Mouse (Mus musculus) embryo, embryonic 11 days (tissue): Measurements from ENCODE around the gene Unc5b.

Experiments used
- DNase-seq: peaks from one replicate; pipeline ENCODE4 v3.0.0-alpha.2; 2015

The Unc5b gene

DNA sequence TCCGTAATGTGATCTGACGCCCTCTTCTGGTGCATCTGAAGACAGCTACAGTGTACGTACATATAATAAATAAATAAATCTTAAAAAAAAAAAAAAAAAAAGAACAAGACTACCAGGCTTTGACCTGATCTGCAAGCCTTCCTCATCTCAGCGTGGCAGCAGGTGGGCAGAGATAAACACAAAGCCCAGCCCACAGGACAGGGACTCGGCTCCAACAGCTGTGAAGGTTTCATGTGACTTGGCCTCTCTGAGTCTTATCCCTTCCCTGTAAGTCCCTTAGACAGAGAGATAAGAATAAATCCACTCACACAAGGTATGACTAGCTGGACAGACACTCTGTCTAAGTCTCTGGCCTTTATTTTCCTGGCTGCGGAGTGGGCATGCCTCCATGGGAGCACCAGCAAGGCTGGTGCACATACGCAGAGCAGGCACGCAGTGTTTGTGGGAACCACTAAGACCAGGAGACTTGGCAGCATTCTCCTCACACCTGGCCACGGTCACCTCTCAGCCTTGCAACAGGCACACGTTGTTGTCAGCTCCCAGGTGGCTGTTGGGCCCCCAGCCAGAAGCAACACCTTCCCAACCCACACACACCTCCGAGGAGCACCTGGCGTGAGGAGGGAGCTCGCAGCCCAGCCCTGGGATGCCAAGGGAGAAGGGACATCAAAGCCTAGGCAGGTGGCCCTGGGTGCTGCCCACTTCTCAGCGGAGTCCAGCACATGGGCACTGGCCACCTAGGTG, 33.5 kb downstream of the Unc5b start:
- no peak for DNase-seq

DNA sequence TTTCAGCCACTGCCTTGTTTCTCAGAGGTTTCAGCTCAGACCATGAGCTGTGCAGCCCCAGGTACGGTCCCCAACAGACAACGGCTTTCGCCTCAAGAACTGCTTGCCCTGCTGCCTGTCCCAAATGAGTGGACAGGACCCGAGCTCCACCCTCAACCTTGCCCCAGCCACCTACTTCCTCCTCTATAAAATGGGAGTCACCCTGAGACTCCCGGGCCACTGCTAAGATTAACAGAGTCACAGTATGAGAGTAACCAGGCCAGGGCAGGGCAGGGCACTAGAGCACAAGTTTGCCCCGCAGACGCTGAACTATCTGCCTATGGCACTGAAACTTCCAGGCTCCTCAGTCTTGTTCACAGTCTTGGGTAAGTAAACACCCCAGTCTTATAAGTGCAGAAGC, 34.9 kb downstream of the Unc5b start:
- no peak for DNase-seq

DNA sequence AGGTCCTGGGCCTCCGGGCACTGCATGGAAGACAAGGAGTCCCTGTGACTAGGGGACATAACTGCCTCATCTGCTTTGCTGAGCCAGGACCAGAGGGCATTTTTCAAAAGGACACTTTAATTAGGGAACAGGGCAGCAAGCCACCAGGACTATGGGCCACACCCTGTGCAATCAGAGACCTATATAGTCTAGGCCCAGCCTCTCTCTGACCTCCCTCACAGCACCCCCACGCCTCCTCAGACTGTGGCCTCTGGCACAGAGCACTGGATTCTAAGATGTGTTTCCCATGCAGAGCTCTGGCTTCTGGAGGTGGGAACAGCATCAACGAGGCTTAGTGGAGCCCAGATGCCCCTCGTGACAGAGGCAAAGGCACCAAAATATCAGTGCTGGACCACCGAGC, 35.4 kb downstream of the Unc5b start:
- no peak for DNase-seq

- no peak for DNase-seq
These were observed 36.6 kb downstream of the Unc5b start for GRCm38 (mm10) chr10:60794792-60795191.

- DNase-seq, result peak; percentile 64
These were observed 37.0 kb downstream of the Unc5b start for GRCm38 (mm10) chr10:60794374-60794773.

- DNase-seq, result peak; percentile 51
These were observed 38.5 kb downstream of the Unc5b start for GRCm38 (mm10) chr10:60792841-60793240.

- no peak for DNase-seq
These were observed 39.0 kb downstream of the Unc5b start for GRCm38 (mm10) chr10:60792365-60792764.

- DNase-seq, result no peak
These were observed 40.5 kb downstream of the Unc5b start for GRCm38 (mm10) chr10:60790912-60791311.

- DNase-seq, result no peak
These were observed 43.9 kb downstream of the Unc5b start for GRCm38 (mm10) chr10:60787303-60788074.

- DNase-seq, result no peak
These were observed 47.8 kb downstream of the Unc5b start for GRCm38 (mm10) chr10:60783608-60784007.

DNA sequence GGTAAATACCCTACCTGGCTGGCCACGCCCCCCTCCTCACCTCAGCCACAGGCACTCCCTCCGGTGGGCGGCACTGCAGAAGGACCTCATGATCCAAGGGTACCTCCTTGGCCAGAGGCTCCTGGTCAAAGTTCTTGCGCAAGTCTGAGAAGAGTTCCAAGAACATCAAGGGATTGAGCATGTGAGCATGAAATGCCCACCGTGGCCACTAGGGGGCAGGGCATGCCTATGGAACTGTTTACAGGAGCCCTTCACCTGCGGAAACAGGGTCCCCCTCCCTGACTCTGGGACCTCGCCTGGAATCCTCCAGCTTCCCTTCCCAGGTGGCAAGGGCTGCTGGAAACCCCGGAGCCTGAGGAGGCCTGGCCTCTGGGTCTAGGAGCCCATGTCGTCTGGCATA, 51.8 kb downstream of the Unc5b start:
- DNase-seq, result peak; percentile 84

GRCm38 (mm10) chr10:60778542-60778941, 52.8 kb downstream of the Unc5b start:
- peak; percentile 64 for DNase-seq

DNA sequence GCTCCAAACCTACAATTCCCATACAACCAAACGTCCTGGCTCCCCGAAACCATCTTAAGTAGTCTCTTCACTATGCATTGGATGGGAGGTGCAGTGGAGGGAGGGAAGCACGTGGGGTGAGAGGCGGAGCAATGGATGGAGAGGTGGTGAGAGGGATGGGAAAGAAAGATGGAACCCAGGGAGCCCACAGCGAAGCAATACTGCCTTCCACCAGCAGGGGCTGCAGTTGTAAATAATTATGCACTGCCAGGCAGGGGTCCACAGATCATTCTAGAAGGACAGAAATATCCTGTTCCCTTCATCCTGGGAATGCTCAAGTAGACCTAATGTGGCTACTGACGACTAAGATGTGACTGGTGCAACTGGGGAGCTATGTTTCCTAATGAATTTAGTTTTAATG, 55.9 kb downstream of the Unc5b start:
- DNase-seq, result no peak

- DNase-seq, result no peak
These were observed 56.8 kb downstream of the Unc5b start for GRCm38 (mm10) chr10:60774616-60775015.

- no peak for DNase-seq
These were observed 60.5 kb downstream of the Unc5b start for GRCm38 (mm10) chr10:60770855-60771254.

- no peak for DNase-seq
These were observed 62.8 kb downstream of the Unc5b start for GRCm38 (mm10) chr10:60768614-60769013.

DNA sequence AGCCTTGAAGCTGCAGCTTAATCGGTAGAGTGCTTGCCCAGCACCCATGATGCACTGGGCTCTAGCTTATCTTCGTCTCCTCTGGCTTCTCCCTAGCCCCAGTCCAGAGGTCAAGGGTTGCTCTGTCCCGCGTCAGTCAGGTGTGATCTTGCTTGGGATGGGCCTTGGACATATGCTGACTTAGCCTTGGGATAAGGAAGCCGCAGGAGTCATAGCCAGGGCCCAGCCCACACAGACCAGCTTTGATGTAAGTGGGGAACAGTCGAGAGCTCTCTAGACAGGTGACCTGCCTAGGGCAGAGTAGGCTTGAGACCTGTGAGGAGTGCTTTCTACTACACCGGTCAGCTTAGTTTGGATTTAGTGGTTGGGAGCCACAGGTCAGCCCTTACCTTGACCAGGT, 64.0 kb downstream of the Unc5b start:
- DNase-seq, result no peak

- DNase-seq, result no peak
These were observed 69.3 kb downstream of the Unc5b start for GRCm38 (mm10) chr10:60762126-60762525.

DNA sequence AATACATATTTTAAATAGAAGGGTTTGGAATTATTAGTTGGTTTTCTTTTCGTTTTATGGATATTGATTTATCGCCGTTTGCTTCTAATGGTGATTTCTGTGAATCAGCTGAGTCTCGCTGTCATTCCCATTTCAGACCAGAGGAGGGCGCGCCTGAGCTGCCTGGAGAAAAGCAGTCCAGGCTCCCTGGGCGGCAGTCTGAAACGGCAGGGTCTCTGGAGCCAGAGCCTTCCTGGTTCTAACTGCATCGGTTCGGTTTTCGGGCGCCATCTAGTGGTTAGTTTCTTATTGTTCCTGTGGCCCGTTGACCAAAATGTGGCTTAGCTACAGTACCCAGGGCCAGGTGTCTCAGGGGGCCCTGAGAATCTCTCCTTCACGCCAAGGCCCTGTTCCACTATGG, 71.0 kb downstream of the Unc5b start:
- peak; percentile 95 for DNase-seq

DNA sequence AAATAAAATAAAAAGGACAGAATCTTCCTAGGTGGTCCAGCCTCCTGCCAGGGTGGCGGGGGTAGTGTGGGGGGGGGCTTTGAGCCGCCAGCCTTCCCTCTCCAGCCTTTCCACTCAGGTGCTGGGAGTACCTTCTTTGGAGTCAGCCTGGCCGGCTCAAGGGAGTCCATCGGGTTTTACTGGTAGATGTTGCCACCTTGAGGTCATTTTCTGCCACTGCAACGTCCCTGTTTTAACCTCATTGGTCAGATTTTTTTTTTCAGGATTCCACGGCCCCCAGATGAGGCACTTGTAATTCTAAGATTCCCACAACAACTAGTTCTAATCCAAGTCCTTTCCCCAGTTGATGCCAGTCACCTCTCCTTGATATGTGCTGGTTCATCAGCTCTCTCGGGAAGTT, 74.4 kb downstream of the Unc5b start:
- peak; percentile 82 for DNase-seq

GRCm38 (mm10) chr10:60756146-60756545, 75.2 kb downstream of the Unc5b start:
- no peak for DNase-seq

GRCm38 (mm10) chr10:60753941-60754340, 77.4 kb downstream of the Unc5b start:
- DNase-seq, result no peak

DNA sequence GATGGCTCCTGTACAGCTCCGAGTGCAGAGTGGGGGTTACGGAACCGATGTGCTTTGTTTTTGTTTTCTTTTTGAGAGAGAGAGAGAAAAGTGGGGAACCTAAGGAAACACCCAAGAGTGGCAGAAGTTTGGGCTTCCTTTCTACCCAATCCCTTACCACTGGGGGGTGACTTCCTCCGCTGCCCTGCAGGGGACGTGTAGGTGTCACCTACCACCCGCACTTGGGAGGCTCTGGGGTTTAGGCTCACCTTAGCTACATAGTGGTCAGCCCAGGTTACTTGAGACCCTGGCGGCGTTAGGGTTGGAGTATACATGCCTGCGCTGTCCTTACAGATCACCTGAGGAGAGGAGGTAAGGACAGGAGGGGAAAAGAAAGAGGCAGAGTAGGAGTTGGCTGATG, 78.1 kb downstream of the Unc5b start:
- no peak for DNase-seq
